Mouse (Mus musculus): ENCODE measurements at regions not wholly inside any gene's neighbourhood (a gene's known extent, or its start where the extent isn't known, plus 50 kb on each side); places are given as distances from the start of the nearest gene placed in this dataset.

DNA sequence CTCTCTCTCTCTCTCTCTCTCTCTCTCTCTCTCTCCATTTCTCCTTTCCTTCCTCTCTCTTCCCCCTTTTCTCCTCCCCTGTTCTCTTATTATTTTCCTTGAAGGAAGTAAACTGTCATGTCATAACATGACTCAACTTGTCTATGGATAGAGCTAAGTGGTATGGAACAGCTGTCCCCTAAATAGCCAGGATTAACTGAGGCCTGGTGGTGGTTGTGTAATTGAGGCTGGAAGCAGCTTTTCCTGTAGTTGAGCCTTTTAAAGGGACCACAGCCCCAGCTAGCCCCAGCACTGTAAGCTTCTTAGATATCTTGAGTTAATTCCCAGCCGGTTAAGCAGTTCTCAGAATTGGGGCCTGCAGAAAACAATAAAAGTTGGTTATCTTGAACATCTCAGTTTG lies 243.7 kb upstream of the Nbea start:
- DNase-seq (ENCODE audit: low spot score) = no peak

DNA sequence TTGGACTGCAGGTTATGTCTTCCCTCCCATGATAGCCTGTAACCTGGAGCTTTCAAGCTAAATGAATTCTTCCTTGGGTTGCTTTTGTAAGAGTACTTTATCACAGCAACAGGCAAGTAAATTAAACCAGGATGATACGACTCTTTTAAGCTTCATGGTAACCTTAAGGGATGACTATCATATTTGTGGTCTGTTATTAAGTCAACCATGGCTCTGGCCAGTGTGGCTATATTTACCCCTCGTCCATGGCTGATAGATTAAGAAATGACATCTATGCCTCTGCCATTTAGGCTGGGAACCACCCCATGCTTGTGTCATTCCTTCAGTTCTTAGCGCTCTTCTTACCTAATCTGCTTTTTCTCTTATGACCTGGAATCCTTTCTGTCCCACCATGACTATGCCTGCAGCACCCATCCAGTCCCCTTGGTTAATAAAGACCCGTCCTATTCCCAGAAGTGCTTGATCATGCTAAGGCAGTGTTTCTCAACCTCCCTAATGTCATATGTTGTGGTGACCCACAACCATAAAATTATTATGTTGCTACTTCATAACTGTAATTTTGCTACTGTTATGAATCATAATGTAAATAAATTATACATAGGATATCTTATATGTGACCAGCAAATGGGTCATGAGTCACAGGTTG lies 214.5 kb upstream of the Nbea start:
- DNase-seq (ENCODE audit: low spot score) = no peak

DNA sequence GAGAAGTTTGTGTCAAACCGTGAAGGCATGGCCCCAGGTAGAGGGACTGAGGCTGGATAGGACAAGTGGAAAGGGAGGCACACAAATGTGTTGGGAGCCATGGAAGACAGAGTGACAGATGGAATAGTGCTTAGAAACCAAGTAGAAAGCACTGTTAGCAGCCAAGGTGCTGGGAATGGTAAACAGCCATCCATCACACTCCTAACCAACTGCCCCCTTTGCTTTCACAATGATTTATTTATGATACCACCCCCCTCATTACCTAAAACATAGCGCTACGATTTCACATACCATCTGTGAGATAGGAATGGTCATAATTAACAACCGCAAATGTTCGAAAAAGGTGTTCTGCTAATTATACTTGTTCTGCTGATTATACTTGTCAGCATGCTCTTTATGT lies 209.6 kb upstream of the Nbea start:
- DNase-seq (ENCODE audit: low spot score) = no peak

DNA sequence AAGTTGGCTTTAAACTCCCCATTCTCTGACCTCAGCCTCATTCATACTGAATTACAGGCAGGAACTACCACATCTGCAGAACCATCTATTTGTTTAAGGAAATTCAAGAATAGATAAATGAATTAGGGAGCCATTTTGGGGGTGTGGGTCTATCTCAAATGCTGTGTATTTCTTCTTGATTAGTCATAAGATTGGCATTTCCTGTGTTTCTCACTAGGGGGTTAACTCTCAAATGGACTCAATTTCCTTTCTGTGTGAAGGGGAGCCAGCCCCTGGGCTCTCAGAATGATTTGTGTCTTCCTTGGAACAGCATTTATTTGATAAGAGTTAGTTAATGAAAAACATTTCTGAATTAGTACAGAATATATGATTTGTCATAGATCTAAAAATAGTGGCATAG lies 196.8 kb upstream of the Nbea start:
- no peak for DNase-seq (ENCODE audit: low spot score)

DNA sequence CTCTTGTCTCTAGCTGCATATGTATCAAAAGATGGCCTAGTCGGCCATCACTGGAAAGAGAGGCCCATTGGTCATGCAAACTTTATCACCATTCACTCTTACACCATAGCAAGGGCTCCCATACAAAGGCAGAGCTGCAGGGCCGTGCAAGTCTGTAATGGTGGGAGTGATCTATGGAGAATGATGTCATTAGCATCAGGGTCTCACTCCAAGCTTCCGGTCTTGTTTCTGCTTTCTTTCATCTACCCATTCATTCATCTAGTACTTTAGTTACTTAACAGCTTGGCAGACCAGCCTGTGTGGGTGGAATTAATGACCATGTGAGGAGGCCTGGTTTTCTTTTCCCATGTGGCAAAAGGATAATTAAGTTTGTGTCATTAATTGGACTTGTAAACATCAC lies 196.0 kb upstream of the Nbea start:
- DNase-seq (ENCODE audit: low spot score) = no peak

DNA sequence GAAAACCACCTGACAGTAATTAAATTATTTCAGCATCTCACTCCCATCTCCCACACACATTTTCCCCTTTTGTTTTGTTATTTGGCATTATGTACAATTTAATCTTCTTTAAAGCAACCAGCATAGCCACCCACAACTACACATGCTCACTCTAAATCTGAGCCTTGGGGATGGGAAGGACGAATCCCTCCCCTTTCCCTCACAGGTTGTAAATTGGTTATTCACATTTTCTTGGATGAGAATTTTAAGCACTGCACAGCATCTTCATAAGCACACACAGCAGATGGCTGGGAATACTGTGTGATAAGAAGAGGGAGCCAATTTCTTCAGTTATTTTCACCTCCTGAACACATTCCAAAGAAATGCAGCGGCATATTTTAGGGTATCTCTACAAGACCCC lies 179.0 kb upstream of the Nbea start:
- no peak for DNase-seq (ENCODE audit: low spot score)

DNA sequence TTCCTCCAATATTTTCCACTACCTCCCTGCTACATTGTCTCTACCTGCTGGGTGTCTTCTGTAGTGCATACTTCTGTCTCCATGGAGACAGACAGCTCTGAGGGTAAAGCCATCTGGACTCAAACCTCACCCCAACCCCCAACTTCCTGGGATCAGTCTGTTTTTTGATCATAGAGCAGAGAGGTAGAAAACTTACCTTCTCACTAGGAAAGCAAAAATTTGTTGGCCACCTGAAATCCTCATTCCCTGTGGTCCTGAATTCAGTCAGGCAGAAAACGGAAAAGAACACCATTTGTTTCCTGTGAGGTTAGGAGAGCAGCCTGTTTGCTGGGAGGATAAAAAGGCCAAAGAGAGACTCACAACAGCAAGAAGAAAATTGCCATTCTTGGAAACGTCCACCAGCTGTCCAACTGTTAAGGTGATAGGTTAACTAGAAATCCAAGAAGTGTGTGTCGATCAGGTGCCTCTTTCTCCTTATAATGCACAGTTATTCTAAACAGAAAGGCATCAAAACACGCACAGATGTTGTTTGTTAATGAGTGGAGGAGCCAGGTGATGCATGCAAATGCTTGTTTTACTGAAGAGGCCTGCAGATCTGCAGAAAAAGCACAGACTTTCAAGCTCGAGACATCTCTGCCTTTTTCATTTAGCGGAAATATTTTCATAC lies 173.7 kb upstream of the Nbea start:
- no peak for DNase-seq (ENCODE audit: low spot score)

DNA sequence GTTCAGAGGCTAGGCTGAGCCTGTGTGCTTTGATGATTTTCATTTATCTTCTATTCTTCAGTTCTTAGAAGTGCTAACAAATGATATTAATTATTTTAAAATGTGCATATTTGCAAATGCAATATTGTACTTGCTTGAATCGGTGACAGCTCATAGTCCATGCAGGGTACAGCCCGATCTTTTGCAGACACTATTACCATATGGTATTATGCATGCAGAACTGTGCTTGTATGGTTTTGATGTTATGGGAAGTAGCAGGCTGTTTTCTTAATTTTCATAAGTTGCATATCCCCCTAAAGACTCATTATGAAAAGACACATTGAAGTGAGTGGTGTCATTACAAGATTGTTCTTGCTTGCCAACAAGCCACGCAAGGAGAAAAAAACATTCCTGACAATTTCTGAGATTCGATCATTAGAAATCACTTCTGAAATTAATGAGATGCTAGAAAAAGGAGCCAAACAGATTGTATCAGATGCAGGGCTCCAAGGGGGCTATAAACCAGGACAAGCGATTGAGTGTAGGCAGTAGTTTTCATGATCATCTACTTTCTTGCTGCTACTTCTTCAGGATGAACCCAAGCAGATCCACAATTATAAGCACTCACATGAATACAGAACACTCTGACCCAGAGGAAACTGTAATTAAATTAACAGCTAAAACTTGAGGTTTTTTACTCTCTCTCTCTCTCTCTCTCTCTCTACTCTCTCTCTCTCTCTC lies 172.8 kb upstream of the Nbea start:
- DNase-seq (ENCODE audit: low spot score) = no peak
